13 mouse cellular contexts compared by ENCODE assay signal in genomic region chr16:24494531-24494930, GRCm38 (mm10).
DNase-seq lines count a peak whose midpoint lies in the region; ATAC-seq lines count a peak whose summit lies in the region.
"Had no signal": no experiment of that assay in that cellular context is flagged by ENCODE, and none has a peak within 500 bp of the region (broad histone marks: within the 10 kb centered on the region; RNA-seq: fewer than 3 reads in every experiment).

No protein-coding gene starts in this region.

- no peak for ATAC-seq in heart, embryonic 14.5 days (ENCODE audit: insufficient number of reproducible peaks, insufficient read depth, low FRiP score, low read depth)

- peak; percentile 95 for DNase-seq in heart, adult 11 months
- DNase-seq in heart, adult 8-10 months (ENCODE audit: low spot score), result no peak
- peak; percentile 32 for DNase-seq in R1 (ENCODE audit: low read depth, low spot score)
- peak; percentile 48 for DNase-seq in lung, postnatal 14 days
- DNase-seq in layer of hippocampus, postnatal 25 days (ENCODE audit: extremely low spot score in 1 of 2, low spot score in 1 of 2), result no peak
- DNase-seq in yolk sac, embryonic 10.5 days (ENCODE audit: low spot score), result no peak
- DNase-seq in left cerebral cortex, postnatal 25 days (ENCODE audit: low spot score in 2 of 2), result no peak
- DNase-seq: B cell, adult 2 months; cerebellum, adult 18-20 months; kidney, postnatal 36 days; right cerebral cortex, postnatal 14 days had no signal

- 10% methylated on average over 6 of the region's 6 CpGs for WGBS in heart, embryonic 14.5 days

- H3K4me3 ChIP-seq in heart, embryonic 14.5 days (ENCODE audit: control insufficient read depth in 1 of 2, insufficient read depth in 1 of 2, low read depth in 1 of 2, low read length in 2 of 2), result no peak overlapping the region

- intact Hi-C loops in left cerebral cortex, postnatal 25 days (cut with DNase I), result no loop called here

- peak overlapping the region; percentile 35 for H3K9ac ChIP-seq in heart, embryonic 14.5 days (ENCODE audit: low read length)

- no peaks in the 10 kb centered on the region for H3K36me3 ChIP-seq in heart, embryonic 14.5 days (ENCODE audit: control insufficient read depth, insufficient read depth, low read length)

- no peaks in the 10 kb centered on the region for H3K27me3 ChIP-seq in heart, embryonic 14.5 days (ENCODE audit: control insufficient read depth, insufficient read depth, low read length)

- H3K4me1 ChIP-seq in heart, embryonic 14.5 days (ENCODE audit: control insufficient read depth in 2 of 2, insufficient read depth in 2 of 2, low read length in 2 of 2), result peaks cover 47 to 71% of the 10 kb centered on the region in 2 experiments

- H3K27ac ChIP-seq in heart, embryonic 14.5 days (replicated peaks in 1 of 2; ENCODE audit: control insufficient read depth in 1 of 2, insufficient read depth in 1 of 2, low read depth in 2 of 2, low read length in 2 of 2), result peak overlapping the region; percentile 84 to 86

- H3K9me3 ChIP-seq in heart, embryonic 14.5 days (ENCODE audit: control insufficient read depth, low read length), result no peaks in the 10 kb centered on the region

- peak overlapping the region; percentile 11; the same call in 1 of the 2 replicates for H3K4me2 ChIP-seq in heart, embryonic 14.5 days (ENCODE audit: low read length)
- H3K4me2 ChIP-seq: liver, embryonic 11.5 days had no signal

Comparison
In these comparisons a context has a peak if more than half of its experiments do, and no peak if none do; other contexts are left out.
1. DNase-seq: peak in heart, adult 11 months (single experiment), R1 (single experiment) and lung, postnatal 14 days (single experiment); none in heart, adult 8-10 months (single experiment), layer of hippocampus, postnatal 25 days (0 of 2), yolk sac, embryonic 10.5 days (single experiment) and left cerebral cortex, postnatal 25 days (0 of 2).